In the genomic region with DNA sequence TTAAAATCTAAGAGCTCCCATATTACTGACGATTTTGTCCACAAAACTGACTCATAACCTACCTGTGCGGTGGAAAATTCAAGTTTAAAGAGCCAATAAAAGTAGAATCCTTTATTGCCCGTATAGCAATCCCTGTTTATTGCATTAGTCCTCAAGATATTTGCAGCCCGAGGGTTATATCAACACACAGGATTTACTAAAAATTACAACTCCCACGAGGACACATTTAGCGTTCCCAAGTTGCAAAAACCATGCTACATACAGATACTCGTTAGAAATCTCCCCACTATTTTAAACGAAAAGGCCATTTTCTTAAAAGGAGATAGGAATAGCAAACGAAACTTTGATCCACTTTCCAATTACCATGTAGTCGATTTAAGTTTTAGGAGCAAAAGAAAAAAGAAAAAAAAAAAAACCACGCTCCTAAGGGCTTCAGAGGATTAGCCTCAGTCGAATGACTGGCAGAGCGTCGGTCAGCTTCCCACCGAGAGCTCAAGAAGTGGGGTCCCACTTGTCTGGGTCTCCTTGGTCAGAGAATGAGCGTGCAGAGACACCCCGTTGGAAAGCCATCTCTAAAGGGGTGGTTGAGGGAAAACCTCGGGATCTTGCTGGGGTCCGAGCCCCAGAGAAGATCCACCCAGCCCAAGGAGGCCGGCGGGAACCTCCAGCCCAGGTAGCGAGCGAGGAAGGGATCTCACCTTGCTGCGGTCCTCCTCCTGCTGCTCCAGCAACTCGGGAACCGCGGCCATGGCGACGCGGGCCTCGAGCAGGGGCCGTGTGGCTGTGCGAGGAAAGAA, we compare ENCODE assay signal across 8 mouse cellular contexts. TPM values are rescaled to one million over a fixed set of nuclear protein-coding genes. Genes with fewer than 3 reads are reported as not detected.
DNase-seq lines count a peak whose midpoint lies in the region; TF ChIP-seq lines count a peak whose summit lies in the region.

No protein-coding gene starts in this region.

- H3K27ac ChIP-seq in left cerebral cortex, adult 2 months = peak overlapping the region; percentile 100

- peak overlapping the region; percentile 64 for H3K4me3 ChIP-seq in left cerebral cortex, adult 2 months

- no peak for DNase-seq in left cerebral cortex, adult 2 months (ENCODE audit: extremely low spot score in 1 of 2, low spot score in 2 of 2)
- no peak for DNase-seq in left cerebral cortex, postnatal 10 days (ENCODE audit: extremely low spot score in 1 of 2, low spot score in 2 of 2)
- DNase-seq in embryo, embryonic 10.5 days (ENCODE audit: low spot score) = peak; percentile 64
- peak; percentile 47 for DNase-seq in induced T-regulatory cell, adult 2 months (ENCODE audit: low read depth)
- DNase-seq in naive thymus-derived CD4-positive, alpha-beta T cell, adult 2 months (ENCODE audit: low read depth) = peak; percentile 33
- no peak for DNase-seq in adrenal gland, adult 8-10 months
- no peak for DNase-seq in ovary, postnatal 36 days (ENCODE audit: low spot score)
- no peak for DNase-seq in frontal cortex, adult 2 months (ENCODE audit: extremely low spot score in 1 of 2, low spot score in 1 of 2)

- TF ChIP-seq CTCF in left cerebral cortex, adult 2 months (IDR thresholded peaks at IDR 0.05) = no peak

- intact Hi-C loops in left cerebral cortex, adult 2 months (cut with DNase I) = loop anchor here (5.0 kb wide), 1 partner anchor 287 kb away; a partner anchor contains a TSS
- intact Hi-C loops in left cerebral cortex, postnatal 10 days (cut with DNase I) = loop anchor here (10.0 kb wide), 2 partner anchors 185 to 265 kb away; no protein-coding TSS in a partner anchor

RNA-seq across cellular contexts. Expression of a gene that starts 0.6 kb away (rescaled TPM):
- total RNA-seq in left cerebral cortex, adult 2 months (2021) = 1 to 10 TPM; 5.4 to 5.7 TPM
- total RNA-seq in left cerebral cortex, postnatal 10 days (2021) = 1 to 10 TPM; 2.9 to 3.8 TPM
- 10 to 100 TPM; 16.5 to 31.4 (median 19.5) TPM for total RNA-seq in adrenal gland, adult 8-10 months (2022)
- polyA plus RNA-seq in frontal cortex, adult 2 months (2012; rRNA removed) = 5.9 and 6.0 TPM in 2 replicates

RNA-seq across cellular contexts. Expression of a gene that starts 0.8 kb away (rescaled TPM):
- 10 to 100 TPM; 77.4 to 87.4 TPM for total RNA-seq in left cerebral cortex, adult 2 months (2021)
- total RNA-seq in left cerebral cortex, postnatal 10 days (2021) = 10 to 100 TPM; 63.2 to 63.9 TPM
- 100 to 1,000 TPM in 3 of 4 experiments, 10 to 100 TPM in 1; 92.5 to 112 (median 101) TPM for total RNA-seq in adrenal gland, adult 8-10 months (2022)
- 74.7 and 83.1 TPM in 2 replicates for polyA plus RNA-seq in frontal cortex, adult 2 months (2012; rRNA removed)

Comparison
In these comparisons a context has a peak if more than half of its experiments do, and no peak if none do; other contexts are left out.
1. DNase-seq: peak in embryo, embryonic 10.5 days (single experiment), induced T-regulatory cell, adult 2 months (single experiment) and naive thymus-derived CD4-positive, alpha-beta T cell, adult 2 months (single experiment); none in left cerebral cortex, adult 2 months (0 of 2), left cerebral cortex, postnatal 10 days (0 of 2), adrenal gland, adult 8-10 months (single experiment), ovary, postnatal 36 days (single experiment) and frontal cortex, adult 2 months (0 of 2).